Mouse (Mus musculus) lung, postnatal 10 days (tissue): Measurements from ENCODE around the gene Musk.

Experiments used
- DNase-seq: peaks from one replicate; pipeline ENCODE4 v3.0.0; 2021

Musk gene

DNA sequence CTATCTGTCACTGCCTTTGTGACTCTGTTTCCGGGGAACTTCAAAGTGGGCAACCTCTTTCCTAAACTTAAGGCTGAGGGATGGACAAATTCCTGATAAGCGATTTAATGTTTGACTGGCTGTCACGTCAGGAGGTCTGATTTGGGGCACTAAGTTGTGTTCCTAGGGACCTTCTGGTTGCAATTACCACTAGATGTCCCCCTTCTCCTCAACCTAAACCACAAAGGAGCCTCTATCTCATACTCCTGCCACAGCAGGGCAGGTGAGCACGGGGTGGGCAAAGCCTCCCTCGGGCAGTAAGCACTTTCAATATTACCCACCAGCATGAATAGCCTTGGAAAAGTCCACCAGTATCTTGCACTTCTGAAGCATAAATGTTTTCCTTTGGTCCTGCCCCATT, 133.5 kb downstream of the Musk start:
- DNase-seq, result no peak

DNA sequence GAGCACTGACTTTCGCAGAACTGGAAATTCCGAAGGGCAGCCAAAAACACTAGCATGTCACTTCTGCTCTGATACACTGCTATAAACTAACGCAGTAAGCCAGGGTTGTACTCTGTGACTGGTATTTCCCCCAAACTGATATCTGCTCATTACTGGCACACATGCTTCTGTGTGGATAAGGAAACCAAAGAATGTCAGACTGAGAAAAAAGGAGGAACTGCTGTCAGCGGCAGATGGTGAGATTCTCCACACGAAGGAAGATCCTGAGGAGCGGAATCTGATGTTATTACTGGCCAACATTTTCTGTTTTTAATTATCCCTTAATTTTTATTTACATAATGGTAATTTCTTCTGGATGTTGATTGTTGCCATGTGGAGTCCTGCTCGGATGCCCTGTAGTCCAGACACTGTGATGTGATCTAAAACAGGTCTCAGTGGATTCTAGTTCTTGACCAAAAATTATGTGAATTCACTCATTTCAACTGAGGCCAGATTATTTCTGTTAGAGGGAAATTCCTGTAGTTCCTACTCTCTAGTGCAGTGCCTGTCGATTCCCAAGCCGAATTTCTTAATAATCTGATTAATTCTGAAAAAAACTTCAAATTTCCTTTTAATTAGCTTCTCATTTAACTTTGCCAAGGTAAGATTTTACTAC, 137.6 kb downstream of the Musk start:
- no peak for DNase-seq
